Mouse (Mus musculus) spleen, adult 2 months (tissue): ENCODE measurements at regions not wholly inside any gene's neighbourhood (a gene's known extent, or its start where the extent isn't known, plus 50 kb on each side); places are given as distances from the start of the nearest gene placed in this dataset.

ENCODE experiments used
- CTCF ChIP-seq: fragments of 200-500 bp; IDR thresholded peaks from 2 replicates; pipeline ENCODE4 v1.5.1; 2011; ENCODE audit warnings: mild to moderate bottlenecking, inconsistent platforms; ENCODE audit not compliant: insufficient read depth, insufficient read length, insufficient replicate concordance; ENCODE audit errors: extremely low read depth
- POLR2A ChIP-seq: fragments of 200-500 bp; IDR thresholded peaks from 2 replicates; pipeline ENCODE4 v1.6.1; 2011; ENCODE audit warnings: low read depth, low read length, inconsistent platforms

DNA sequence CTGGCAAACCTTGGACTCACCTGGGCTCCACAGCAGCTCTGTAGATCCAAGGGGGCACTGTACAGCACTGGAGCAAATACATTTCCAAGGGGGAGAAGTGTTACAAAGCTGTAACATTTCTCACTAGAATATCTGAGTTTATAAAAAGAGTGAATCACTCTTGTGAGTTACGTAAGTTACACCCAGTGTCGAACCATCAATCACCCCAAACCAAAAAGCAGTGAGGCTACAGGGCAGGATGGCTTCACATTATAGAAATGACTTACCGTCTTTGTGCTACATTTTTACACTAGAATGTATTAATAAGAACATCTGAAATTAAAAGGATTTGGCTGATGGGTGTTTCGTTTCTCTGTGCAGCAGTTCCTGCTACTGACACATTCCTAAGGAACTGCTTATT is 156.7 kb upstream of the Klf14 start:
- TF ChIP-seq POLR2A (no peak), CTCF (no peak)
